Mouse (Mus musculus): ENCODE measurements around the gene Hoxb8.
A peak's percentile ranks its signal among the peaks of the same experiment; 100 is the strongest.

Gene Hoxb8

GRCm38 (mm10) chr11:96268031-96268745, 13.5 kb upstream of the Hoxb8 start:
- DNase-seq, result no peak

- DNase-seq, result no peak
These were observed 11.8 kb upstream of the Hoxb8 start for GRCm38 (mm10) chr11:96269869-96270268.

GRCm38 (mm10) chr11:96270996-96271540, 10.6 kb upstream of the Hoxb8 start, which contains the start of gene Hoxb9:
TSS of gene Hoxb9 (plus strand) at chr11:96271457.
- no peak for DNase-seq

- no peak for DNase-seq
These were observed 10.1 kb upstream of the Hoxb8 start for GRCm38 (mm10) chr11:96271541-96272011.

- no peak for DNase-seq
These were observed 9.4 kb upstream of the Hoxb8 start for GRCm38 (mm10) chr11:96272024-96272921.

GRCm38 (mm10) chr11:96274428-96274827, 7.3 kb upstream of the Hoxb8 start:
- no peak for DNase-seq

- no peak for DNase-seq
These were observed 5.8 kb upstream of the Hoxb8 start for GRCm38 (mm10) chr11:96275896-96276295.

GRCm38 (mm10) chr11:96277151-96278044, 4.3 kb upstream of the Hoxb8 start:
- DNase-seq, result no peak

- no peak for DNase-seq
These were observed 3.4 kb upstream of the Hoxb8 start for GRCm38 (mm10) chr11:96278324-96278723.

GRCm38 (mm10) chr11:96278773-96279172, 2.9 kb upstream of the Hoxb8 start:
- DNase-seq, result peak; percentile 77

GRCm38 (mm10) chr11:96279421-96280233, 2.1 kb upstream of the Hoxb8 start:
- DNase-seq, result no peak

- DNase-seq, result no peak
These were observed 1.0 kb upstream of the Hoxb8 start for GRCm38 (mm10) chr11:96280399-96281378.

GRCm38 (mm10) chr11:96281396-96281795, 309 bp upstream of the Hoxb8 start:
- DNase-seq, result no peak

GRCm38 (mm10) chr11:96282795-96283430, 1.2 kb downstream of the Hoxb8 start:
- DNase-seq, result no peak

GRCm38 (mm10) chr11:96284041-96284749, 2.5 kb downstream of the Hoxb8 start:
- DNase-seq, result no peak

GRCm38 (mm10) chr11:96284774-96285734, 3.3 kb downstream of the Hoxb8 start:
- DNase-seq, result no peak

GRCm38 (mm10) chr11:96285771-96286738, 4.3 kb downstream of the Hoxb8 start, which contains the start of gene Hoxb7:
TSS of gene Hoxb7 (plus strand) at chr11:96286623.
- DNase-seq, result no peak
